Mouse (Mus musculus) MEL (cell line): ENCODE results near the gene Ifit1bl2. TPM values are rescaled to one million over a fixed set of nuclear protein-coding genes. Genes with fewer than 3 reads are reported as not detected.
"Not testable (repeated sequence)": the region's sequence is repeated elsewhere in the genome, so short reads cannot be mapped to it uniquely, and the experiment has no call there.

Experiments
- DNase-seq: peaks from one replicate; pipeline ENCODE4 v3.0.0; 2011; ENCODE audit warnings: low read depth, low spot score
- H3K27ac ChIP-seq: 2 replicates; pipeline ENCODE4 v1.5.1; 2012; ENCODE audit warnings: low read depth, mild to moderate bottlenecking, control low read depth, low read length, moderate library complexity; ENCODE audit not compliant: control insufficient read depth
- H3K27me3 ChIP-seq, 2 experiments: fragments of 150-350 bp in 1 of 2; sonication (generic) in 1 of 2; 2 replicates each; pipeline ENCODE4 v1.6.1; 2012; ENCODE audit warnings: low read length in 2 of 2, mild to moderate bottlenecking in 2 of 2, improper control_type of control experiment in 1 of 2, moderate library complexity in 1 of 2; ENCODE audit not compliant: insufficient read depth in 2 of 2, control insufficient read depth in 1 of 2
- H3K36me3 ChIP-seq, 2 experiments: 2 replicates each; pipeline ENCODE4 v1.6.1; 2012 to 2014; ENCODE audit warnings: low read length in 2 of 2, improper control_type of control experiment in 1 of 2, inconsistent platforms in 1 of 2, mild to moderate bottlenecking in 1 of 2; ENCODE audit not compliant: insufficient read depth in 2 of 2, control insufficient read depth in 1 of 2
- H3K4me1 ChIP-seq, 2 experiments: fragments of 150-350 bp in 1 of 2; sonication (generic) in 1 of 2; 2 replicates each; pipeline ENCODE4 v1.6.1; 2012; ENCODE audit warnings: low read length in 2 of 2, improper control_type of control experiment in 1 of 2, mild to moderate bottlenecking in 1 of 2; ENCODE audit not compliant: insufficient read depth in 2 of 2, control insufficient read depth in 1 of 2
- H3K4me3 ChIP-seq, 2 experiments: fragments of 150-350 bp in 1 of 2; sonication (generic) in 1 of 2; 2 replicates each; pipeline ENCODE4 v1.5.1; 2012; ENCODE audit warnings: low read depth in 2 of 2, low read length in 2 of 2, mild to moderate bottlenecking in 2 of 2, moderate library complexity in 2 of 2, control low read depth in 1 of 2, improper control_type of control experiment in 1 of 2; ENCODE audit not compliant: control insufficient read depth in 1 of 2, insufficient read depth in 1 of 2
- H3K79me2 ChIP-seq: 2 replicates; pipeline ENCODE4 v1.6.1; 2012; ENCODE audit warnings: mild to moderate bottlenecking, low read length, moderate library complexity; ENCODE audit not compliant: control insufficient read depth, poor library complexity, insufficient read depth
- H3K9ac ChIP-seq: 2 replicates; pipeline ENCODE4 v1.6.1; 2012; ENCODE audit warnings: low read depth, mild to moderate bottlenecking, control low read depth, low read length, moderate library complexity; ENCODE audit not compliant: control insufficient read depth, poor library complexity, severe bottlenecking
- H3K9me3 ChIP-seq: fragments of 150-350 bp; sonication (generic); replicated peaks from 2 replicates; pipeline ENCODE4 v1.6.1; 2012; ENCODE audit warnings: mild to moderate bottlenecking, low read length, improper control_type of control experiment, moderate library complexity; ENCODE audit not compliant: insufficient read depth
- CTCF ChIP-seq, 3 experiments: IDR thresholded peaks in 2 of 3; conservative IDR thresholded peaks in 1 of 3; 2 replicates each; pipeline ENCODE4 v1.5.1; 2011 to 2012; ENCODE audit warnings: low read length in 3 of 3, low read depth in 2 of 3, mild to moderate bottlenecking in 2 of 3, improper control_type of control experiment in 1 of 3, inconsistent platforms in 1 of 3, mixed read lengths in 1 of 3, moderate library complexity in 1 of 3; ENCODE audit not compliant: control insufficient read depth in 1 of 3, insufficient read depth in 1 of 3, poor library complexity in 1 of 3, severe bottlenecking in 1 of 3
- EP300 ChIP-seq, 2 experiments: IDR thresholded peaks; 2 replicates each; pipeline ENCODE4 v1.6.1; 2011; ENCODE audit warnings: improper control_type of control experiment in 2 of 2, low read length in 2 of 2, low read depth in 1 of 2, mild to moderate bottlenecking in 1 of 2
- GATA1 ChIP-seq: IDR thresholded peaks from 2 replicates; pipeline ENCODE4 v1.6.1; 2011; ENCODE audit warnings: low read depth, low read length, improper control_type of control experiment
- MAFK ChIP-seq: IDR thresholded peaks from 2 replicates; pipeline ENCODE4 v1.6.1; 2011; ENCODE audit warnings: low read depth, mild to moderate bottlenecking, low read length, improper control_type of control experiment, borderline replicate concordance
- MAX ChIP-seq: IDR thresholded peaks from 2 replicates; pipeline ENCODE4 v1.6.1; 2011; ENCODE audit warnings: low read length, improper control_type of control experiment
- MEF2A ChIP-seq: IDR thresholded peaks from 2 replicates; pipeline ENCODE4 v1.6.1; 2014; ENCODE audit warnings: low read depth, mild to moderate bottlenecking, inconsistent platforms, low read length, improper control_type of control experiment; ENCODE audit not compliant: poor library complexity, insufficient replicate concordance, severe bottlenecking; ENCODE audit errors: extremely low read depth
- MXI1 ChIP-seq: IDR thresholded peaks from 2 replicates; pipeline ENCODE4 v1.6.1; 2011; ENCODE audit warnings: mild to moderate bottlenecking, low read depth, low read length, improper control_type of control experiment
- MYB ChIP-seq: IDR thresholded peaks from 2 replicates; pipeline ENCODE4 v1.6.1; 2011; ENCODE audit warnings: mild to moderate bottlenecking, low read depth, low read length, improper control_type of control experiment
- POLR2A ChIP-seq, 2 experiments: IDR thresholded peaks; 2 replicates each; pipeline ENCODE4 v1.6.1; 2011 to 2012; ENCODE audit warnings: low read length in 2 of 2, mild to moderate bottlenecking in 2 of 2, control low read depth in 1 of 2, improper control_type of control experiment in 1 of 2, low read depth in 1 of 2, moderate library complexity in 1 of 2; ENCODE audit not compliant: control insufficient read depth in 1 of 2, insufficient read depth in 1 of 2, poor library complexity in 1 of 2
- RCOR1 ChIP-seq: IDR thresholded peaks from 2 replicates; pipeline ENCODE4 v1.6.1; 2012; ENCODE audit warnings: low read depth, mild to moderate bottlenecking, inconsistent platforms, low read length, improper control_type of control experiment
- USF1 ChIP-seq: IDR thresholded peaks from 2 replicates; pipeline ENCODE4 v1.6.1; 2014; ENCODE audit warnings: low read depth, mild to moderate bottlenecking, inconsistent platforms, low read length, improper control_type of control experiment, moderate library complexity
- USF2 ChIP-seq, 2 experiments: IDR thresholded peaks; 2 replicates each; pipeline ENCODE4 v1.6.1; 2011 to 2012; ENCODE audit warnings: improper control_type of control experiment in 2 of 2, low read length in 2 of 2, borderline replicate concordance in 1 of 2, inconsistent platforms in 1 of 2, low read depth in 1 of 2, mild to moderate bottlenecking in 1 of 2; ENCODE audit not compliant: insufficient read depth in 1 of 2
- polyA plus RNA-seq, 2 experiments: library from polyadenylated mRNA; stranded (reverse) in 1 of 2; unstranded in 1 of 2; fragments of >175 nt in 1 of 2; fragments of >200 nt in 1 of 2; gene quantifications; 2 replicates each; pipeline versions ENCODE4 v1.2.1 to v1.2.4; 2012; ENCODE audit warnings: low replicate concordance in 2 of 2, low read depth in 1 of 2; ENCODE audit not compliant: insufficient read length in 2 of 2, insufficient read depth in 1 of 2, missing spikeins in 1 of 2
- total RNA-seq: library from RNA; depleted of rRNA; stranded (reverse); fragments of 300-350 nt; gene quantifications from 2 replicates; pipeline ENCODE4 v1.2.3, GENCODE M21; 2012

The Ifit1bl2 gene
- total and polyA plus RNA-seq, 3 experiments, result not detected

- no peak overlapping the region for H3K9ac ChIP-seq
- peaks cover 0 to 2% of the 10 kb centered on the region in 2 experiments for H3K27me3 ChIP-seq
- H3K79me2 ChIP-seq, result no peaks in the 10 kb centered on the region
- no peak overlapping the region for H3K27ac ChIP-seq
- peaks cover 0 to 5% of the 10 kb centered on the region in 2 experiments; a peak in 2 of 4 replicates for H3K36me3 ChIP-seq
- H3K9me3 ChIP-seq, result no peaks in the 10 kb centered on the region
- H3K4me1 ChIP-seq, result peaks cover 0 to 2% of the 10 kb centered on the region in 2 experiments; a peak in 3 of 4 replicates
- TF ChIP-seq MXI1, result no peak
- no peak for TF ChIP-seq EP300 (IDR thresholded peaks at IDR 0.05; ENCODE audit: low read depth in 1 of 2, low read length in 2 of 2)
- no peak for TF ChIP-seq MAX
- TF ChIP-seq MEF2A, result no peak
- no peak for TF ChIP-seq CTCF (IDR thresholded peaks at IDR 0.05 in 2 of 3, conservative IDR thresholded peaks at IDR 0.05 in 1 of 3; ENCODE audit: control insufficient read depth in 1 of 3, insufficient read depth in 1 of 3, low read depth in 2 of 3, low read length in 3 of 3, poor library complexity in 1 of 3, severe bottlenecking in 1 of 3)
- TF ChIP-seq RCOR1, result no peak
- no peak for TF ChIP-seq USF1
- TF ChIP-seq USF2 (IDR thresholded peaks at IDR 0.05; ENCODE audit: borderline replicate concordance in 1 of 2, insufficient read depth in 1 of 2, low read depth in 1 of 2, low read length in 2 of 2), result no peak
- no peak for TF ChIP-seq GATA1
- no peak for TF ChIP-seq POLR2A (IDR thresholded peaks at IDR 0.05; ENCODE audit: control insufficient read depth in 1 of 2, insufficient read depth in 1 of 2, low read depth in 1 of 2, low read length in 2 of 2, poor library complexity in 1 of 2)
- no peak for TF ChIP-seq MAFK
- H3K4me3 ChIP-seq, result no peak overlapping the region
- no peak for DNase-seq
Observed at GRCm38 (mm10) chr19:34650997-34651396, 10.5 kb upstream of the Ifit1bl2 start.

GRCm38 (mm10) chr19:34650276-34650675 lies 9.7 kb upstream of the Ifit1bl2 start:
- H3K4me3 ChIP-seq, result no peak overlapping the region
- H3K9ac ChIP-seq, result no peak overlapping the region
- H3K27ac ChIP-seq, result no peak overlapping the region
- no peaks in the 10 kb centered on the region for H3K36me3 ChIP-seq
- peaks cover 0 to 2% of the 10 kb centered on the region in 2 experiments for H3K27me3 ChIP-seq
- TF ChIP-seq GATA1, result no peak
- TF ChIP-seq USF2 (IDR thresholded peaks at IDR 0.05; ENCODE audit: borderline replicate concordance in 1 of 2, insufficient read depth in 1 of 2, low read depth in 1 of 2, low read length in 2 of 2), result no peak
- no peak for TF ChIP-seq MYB
- no peaks in the 10 kb centered on the region for H3K9me3 ChIP-seq
- no peaks in the 10 kb centered on the region for H3K4me1 ChIP-seq
- H3K79me2 ChIP-seq, result no peaks in the 10 kb centered on the region
- no peak for DNase-seq

GRCm38 (mm10) chr19:34647630-34648029 lies 7.1 kb upstream of the Ifit1bl2 start:
- H3K9ac ChIP-seq, H3K36me3 ChIP-seq, H3K9me3 ChIP-seq, DNase-seq, H3K79me2 ChIP-seq, H3K4me3 ChIP-seq, H3K4me1 ChIP-seq, H3K27ac ChIP-seq, H3K27me3 ChIP-seq: not testable (repeated sequence)
